Comparison of ENCODE assay signal across 14 mouse cellular contexts in the genomic region with DNA sequence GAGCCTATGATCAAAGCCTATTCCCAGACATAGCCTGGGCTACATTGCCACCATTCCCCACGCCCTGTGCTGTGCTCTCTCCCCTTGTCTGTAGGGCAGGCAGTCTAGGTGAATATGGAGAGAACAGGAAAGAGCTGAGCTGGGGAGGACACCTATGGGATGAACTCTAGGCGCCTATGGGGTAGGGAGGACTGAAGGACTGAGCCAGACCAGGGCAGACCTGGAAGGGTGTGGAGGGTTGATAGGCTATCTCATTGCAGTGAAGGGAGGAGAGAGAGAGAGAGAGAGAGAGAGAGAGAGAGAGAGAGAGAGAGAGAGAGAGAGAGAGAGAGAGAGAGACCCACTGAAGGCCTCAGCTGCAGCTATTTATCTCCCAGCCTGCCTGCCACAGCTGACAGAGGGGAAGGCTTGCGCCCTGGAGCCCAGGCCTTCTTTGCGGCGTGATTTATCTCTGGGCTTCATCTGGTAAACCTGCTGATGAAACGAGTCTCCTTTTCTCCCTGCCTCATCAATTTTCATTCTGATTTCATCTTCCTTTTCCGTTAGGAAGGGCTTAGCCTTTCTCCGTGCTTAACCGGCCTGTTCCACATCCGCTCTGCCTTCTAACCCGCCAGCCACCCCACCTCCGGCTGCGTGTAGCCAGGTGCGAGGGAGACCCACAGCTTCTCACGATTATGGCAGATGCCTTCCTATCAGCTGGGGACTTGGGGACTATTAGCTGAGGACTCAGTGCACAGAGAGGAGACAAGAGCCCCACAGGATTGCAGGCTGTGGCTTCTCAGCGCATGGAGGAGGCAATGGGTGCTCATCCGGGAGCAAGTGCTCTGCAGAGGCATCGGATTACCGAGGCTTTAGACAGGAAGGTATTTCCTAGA. TPM values are rescaled to one million over a fixed set of nuclear protein-coding genes. Genes with fewer than 3 reads are reported as not detected.
DNase-seq lines count a peak whose midpoint lies in the region; ATAC-seq and TF ChIP-seq lines count a peak whose summit lies in the region.
"Had no signal": no experiment of that assay in that cellular context is flagged by ENCODE, and none has a peak within 500 bp of the region (broad histone marks: within the 10 kb centered on the region; RNA-seq: fewer than 3 reads in every experiment).

No protein-coding gene starts in this region.

- DNase-seq in forebrain, embryonic 10.5 days (ENCODE audit: extremely low spot score, low spot score): no peak
- no peak for DNase-seq in forebrain, embryonic 11.5 days (ENCODE audit: low spot score)
- no peak for DNase-seq in forebrain, embryonic 14.5 days (ENCODE audit: low spot score)
- DNase-seq in spleen, postnatal 4 days (ENCODE audit: low spot score in 2 of 2): no peak
- no peak for DNase-seq in heart, postnatal 10 days
- DNase-seq in lung, postnatal 4 days: no peak
- DNase-seq: adrenal gland, postnatal 14 days; heart, adult 2 months; heart, postnatal 36 days; kidney, postnatal 10 days had no signal

- TF ChIP-seq CTCF in E14TG2a.4 (conservative IDR thresholded peaks at IDR 0.05; ENCODE audit: low read length): no peak

- no peaks in the 10 kb centered on the region for H3K27me3 ChIP-seq in forebrain, embryonic 10.5 days (ENCODE audit: poor library complexity, severe bottlenecking)
- no peaks in the 10 kb centered on the region for H3K27me3 ChIP-seq in forebrain, embryonic 11.5 days (ENCODE audit: control insufficient read depth, insufficient read depth, low read length)
- peaks cover 47% of the 10 kb centered on the region for H3K27me3 ChIP-seq in E14TG2a.4 (ENCODE audit: insufficient read depth, low read length)
- no peaks in the 10 kb centered on the region for H3K27me3 ChIP-seq in forebrain, embryonic 14.5 days (replicated peaks; ENCODE audit: control insufficient read depth, insufficient read depth, low read length)
- no peaks in the 10 kb centered on the region for H3K27me3 ChIP-seq in midbrain, embryonic 12.5 days

- H3K4me1 ChIP-seq in forebrain, embryonic 10.5 days: peaks cover 15% of the 10 kb centered on the region
- H3K4me1 ChIP-seq in forebrain, embryonic 11.5 days (replicated peaks; ENCODE audit: control insufficient read depth, insufficient read depth, low read length): no peaks in the 10 kb centered on the region
- peaks cover 12% of the 10 kb centered on the region for H3K4me1 ChIP-seq in E14TG2a.4 (replicated peaks; ENCODE audit: low read depth, low read length)
- H3K4me1 ChIP-seq in forebrain, embryonic 14.5 days (ENCODE audit: control insufficient read depth, insufficient read depth, low read length): no peaks in the 10 kb centered on the region
- H3K4me1 ChIP-seq in midbrain, embryonic 12.5 days: peaks cover 10% of the 10 kb centered on the region; the same call in 1 of the 2 replicates

- H3K36me3 ChIP-seq in forebrain, embryonic 10.5 days (replicated peaks): no peaks in the 10 kb centered on the region
- H3K36me3 ChIP-seq in forebrain, embryonic 11.5 days (ENCODE audit: control insufficient read depth, insufficient read depth, low read length): no peaks in the 10 kb centered on the region
- no peaks in the 10 kb centered on the region; the same call in 1 of the 2 replicates for H3K36me3 ChIP-seq in E14TG2a.4 (ENCODE audit: insufficient read depth, low read length)
- no peaks in the 10 kb centered on the region for H3K36me3 ChIP-seq in forebrain, embryonic 14.5 days (ENCODE audit: control insufficient read depth, insufficient read depth, low read length)
- no peaks in the 10 kb centered on the region for H3K36me3 ChIP-seq in midbrain, embryonic 12.5 days

- 62% methylated on average over 19 of the region's 19 CpGs for WGBS in forebrain, embryonic 10.5 days
- WGBS in forebrain, embryonic 11.5 days: 59% methylated on average over 19 of the region's 19 CpGs
- 57% methylated on average over 19 of the region's 19 CpGs for WGBS in forebrain, embryonic 14.5 days
- WGBS in midbrain, embryonic 12.5 days: 57% methylated on average over 19 of the region's 19 CpGs

- no peak overlapping the region for H3K4me3 ChIP-seq in forebrain, embryonic 10.5 days
- no peak overlapping the region for H3K4me3 ChIP-seq in forebrain, embryonic 11.5 days (ENCODE audit: low read depth, low read length)
- H3K4me3 ChIP-seq in E14TG2a.4 (replicated peaks; ENCODE audit: low read length): peak overlapping the region; percentile 59
- H3K4me3 ChIP-seq in forebrain, embryonic 14.5 days (ENCODE audit: low read depth, low read length): no peak overlapping the region
- no peak overlapping the region for H3K4me3 ChIP-seq in midbrain, embryonic 12.5 days
- H3K4me3 ChIP-seq: heart, adult 2 months had no signal

- 0 out of 2 replicates have a peak overlapping the region, but pooled peaks have one; percentile 26 for H3K27ac ChIP-seq in forebrain, embryonic 10.5 days
- H3K27ac ChIP-seq in forebrain, embryonic 11.5 days (ENCODE audit: low read depth, low read length): no peak overlapping the region
- no peak overlapping the region for H3K27ac ChIP-seq in forebrain, embryonic 14.5 days (ENCODE audit: low read depth, low read length)
- H3K27ac ChIP-seq in midbrain, embryonic 12.5 days (replicated peaks): peak overlapping the region; percentile 56
- H3K27ac ChIP-seq: heart, adult 2 months had no signal

- no peaks in the 10 kb centered on the region for H3K9me3 ChIP-seq in forebrain, embryonic 10.5 days
- no peaks in the 10 kb centered on the region for H3K9me3 ChIP-seq in forebrain, embryonic 11.5 days (ENCODE audit: control insufficient read depth, low read length)
- peaks cover 11% of the 10 kb centered on the region for H3K9me3 ChIP-seq in E14TG2a.4 (ENCODE audit: low read length)
- no peaks in the 10 kb centered on the region for H3K9me3 ChIP-seq in forebrain, embryonic 14.5 days (replicated peaks; ENCODE audit: control insufficient read depth, low read length)
- H3K9me3 ChIP-seq in midbrain, embryonic 12.5 days: no peaks in the 10 kb centered on the region

- no peak overlapping the region for H3K9ac ChIP-seq in forebrain, embryonic 11.5 days (ENCODE audit: low read length)
- H3K9ac ChIP-seq in forebrain, embryonic 14.5 days (ENCODE audit: low read length): no peak overlapping the region
- no peak overlapping the region for H3K9ac ChIP-seq in midbrain, embryonic 12.5 days (replicated peaks)

- ATAC-seq in forebrain, embryonic 11.5 days (replicated peaks; ENCODE audit: low FRiP score): no peak
- ATAC-seq in forebrain, embryonic 14.5 days: peak; percentile 32; the same call in 1 of the 2 replicates
- no peak for ATAC-seq in midbrain, embryonic 12.5 days (ENCODE audit: low FRiP score, low read depth)
- ATAC-seq: lung, postnatal 0 days had no signal

- no peak overlapping the region for H3K4me2 ChIP-seq in forebrain, embryonic 11.5 days (ENCODE audit: low read depth, low read length, severe bottlenecking)
- no peak overlapping the region for H3K4me2 ChIP-seq in forebrain, embryonic 14.5 days (ENCODE audit: low read length)
- no peak overlapping the region for H3K4me2 ChIP-seq in midbrain, embryonic 12.5 days (replicated peaks)

- intact Hi-C loops in heart, postnatal 10 days (cut with DNase I): loop anchor here (5.0 kb wide), 1 partner anchor 49 kb away; no protein-coding TSS in a partner anchor

RNA-seq across cellular contexts. Expression of a gene that starts 48.2 kb away (rescaled TPM):
- 5.5 and 6.0 TPM in 2 replicates for polyA plus RNA-seq in forebrain, embryonic 10.5 days (2016; fragmentation: Nextera tagmentation; extraction: Ambion mirVana)
- 10.2 and 11.1 TPM in 2 replicates for polyA plus RNA-seq in forebrain, embryonic 11.5 days (2014; fragmentation: Nextera tagmentation; extraction: Ambion mirVana)
- polyA plus RNA-seq in forebrain, embryonic 14.5 days (2014; fragmentation: Nextera tagmentation; extraction: Ambion mirVana): 25.2 and 35.3 TPM in 2 replicates
- polyA plus RNA-seq in midbrain, embryonic 12.5 days (2016; fragmentation: Nextera tagmentation; extraction: Ambion mirVana): 19.6 and 24.4 TPM in 2 replicates
- total RNA-seq in heart, postnatal 10 days (2021): 1 to 10 TPM; 4.7 to 6.0 TPM
- total RNA-seq: liver, adult 2 months had no signal
- polyA plus RNA-seq: liver, adult 2 months had no signal

Comparison
In these comparisons a context has a peak if more than half of its experiments do, and no peak if none do; other contexts are left out.
1. H3K27ac ChIP-seq: peak in forebrain, embryonic 10.5 days (single experiment) and midbrain, embryonic 12.5 days (single experiment); none in forebrain, embryonic 11.5 days (single experiment) and forebrain, embryonic 14.5 days (single experiment).